Mouse (Mus musculus): Measurements from ENCODE around the gene Krtap19-5. TPM values are rescaled to one million over a fixed set of nuclear protein-coding genes. Genes with fewer than 3 reads are reported as not detected.

Gene Krtap19-5
- total and polyA plus RNA-seq, 3 experiments, result not detected

DNA sequence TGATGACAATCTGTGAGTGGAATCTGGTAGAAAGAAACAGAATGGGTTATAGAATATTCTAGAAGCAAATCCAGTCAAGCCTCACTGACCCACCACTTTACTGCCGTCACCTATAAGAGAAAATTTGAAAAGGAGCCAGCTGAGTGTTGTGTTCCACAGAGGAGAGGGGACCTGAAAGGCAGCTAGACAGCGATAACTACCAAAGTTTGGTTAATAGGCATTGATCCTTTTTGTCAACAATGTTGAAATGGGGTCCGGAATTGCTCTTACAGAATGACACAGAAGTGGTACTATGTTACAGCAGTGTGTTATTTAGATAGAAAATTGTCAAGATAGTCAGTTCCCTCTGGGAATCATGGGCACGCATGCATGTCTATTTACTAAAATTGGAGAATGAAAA is 47.7 kb downstream of the Krtap19-5 start:
- no peak overlapping the region for H3K27ac ChIP-seq (ENCODE audit: control insufficient read depth, low read depth, low read length)
- no peaks in the 10 kb centered on the region for H3K9me3 ChIP-seq (replicated peaks; ENCODE audit: insufficient read depth, low read length)
- no peaks in the 10 kb centered on the region for H3K27me3 ChIP-seq (ENCODE audit: control insufficient read depth in 1 of 2, insufficient read depth in 2 of 2, low read length in 2 of 2)
- no peak overlapping the region for H3K9ac ChIP-seq (ENCODE audit: control insufficient read depth, low read depth, low read length, poor library complexity, severe bottlenecking)
- H3K79me2 ChIP-seq (ENCODE audit: control insufficient read depth, insufficient read depth, low read length, poor library complexity), result no peaks in the 10 kb centered on the region
- no peaks in the 10 kb centered on the region for H3K36me3 ChIP-seq (ENCODE audit: control insufficient read depth in 1 of 2, insufficient read depth in 2 of 2, low read length in 2 of 2)
- H3K4me1 ChIP-seq (ENCODE audit: control insufficient read depth in 1 of 2, insufficient read depth in 2 of 2, low read length in 2 of 2), result no peaks in the 10 kb centered on the region
- TF ChIP-seq CHD2 (IDR thresholded peaks at IDR 0.05; ENCODE audit: low read length) (no peak), GATA1 (IDR thresholded peaks at IDR 0.05; ENCODE audit: low read depth, low read length) (no peak), EP300 (IDR thresholded peaks at IDR 0.05; ENCODE audit: low read depth in 1 of 2, low read length in 2 of 2) (no peak), USF2 (IDR thresholded peaks at IDR 0.05; ENCODE audit: borderline replicate concordance in 1 of 2, insufficient read depth in 1 of 2, low read depth in 1 of 2, low read length in 2 of 2) (no peak), BHLHE40 (IDR thresholded peaks at IDR 0.05; ENCODE audit: borderline replicate concordance, low read depth, low read length) (no peak), TBP (IDR thresholded peaks at IDR 0.05; ENCODE audit: low read depth, low read length) (no peak), TCF12 (IDR thresholded peaks at IDR 0.05; ENCODE audit: low read depth, low read length) (no peak), MYB (IDR thresholded peaks at IDR 0.05; ENCODE audit: low read depth, low read length) (no peak), ZNF384 (IDR thresholded peaks at IDR 0.05; ENCODE audit: low read depth, low read length) (no peak), JUND (IDR thresholded peaks at IDR 0.05; ENCODE audit: low read depth, low read length) (no peak), KAT2A (conservative IDR thresholded peaks at IDR 0.05; ENCODE audit: low read depth, low read length) (no peak), MXI1 (IDR thresholded peaks at IDR 0.05; ENCODE audit: low read depth, low read length) (no peak), ZMIZ1 (IDR thresholded peaks at IDR 0.05; ENCODE audit: low read depth, low read length) (no peak), MAX (IDR thresholded peaks at IDR 0.05; ENCODE audit: low read length) (no peak), E2F4 (IDR thresholded peaks at IDR 0.05; ENCODE audit: borderline replicate concordance, low read depth, low read length) (no peak), HCFC1 (IDR thresholded peaks at IDR 0.05; ENCODE audit: low read depth, low read length) (no peak), SMC3 (IDR thresholded peaks at IDR 0.05; ENCODE audit: low read depth, low read length) (no peak)
- no peak for DNase-seq (ENCODE audit: low read depth, low spot score)
- H3K4me3 ChIP-seq (ENCODE audit: control insufficient read depth in 1 of 2, insufficient read depth in 1 of 2, low read depth in 2 of 2, low read length in 2 of 2), result no peak overlapping the region

DNA sequence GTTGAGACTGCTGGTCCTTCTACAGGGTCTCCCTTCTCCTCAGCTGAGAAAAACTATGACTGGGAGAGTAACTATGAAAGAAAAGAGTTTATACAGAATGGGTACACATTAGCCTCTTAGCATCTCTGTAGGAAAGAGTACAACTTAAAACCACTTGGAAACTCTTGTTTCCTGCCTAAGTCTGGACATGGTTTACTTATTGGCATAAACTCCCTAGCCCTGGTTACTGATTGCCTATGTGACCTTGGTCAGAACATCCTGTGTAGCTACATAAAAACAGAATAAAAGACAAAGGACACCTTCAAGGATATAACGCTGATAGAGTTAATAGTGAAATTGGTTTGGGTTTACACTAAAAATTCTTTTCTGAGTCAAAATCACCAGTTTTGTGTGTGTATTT is 48.9 kb downstream of the Krtap19-5 start:
- DNase-seq (ENCODE audit: low read depth, low spot score), result no peak
- no peak overlapping the region for H3K4me3 ChIP-seq (ENCODE audit: control insufficient read depth in 1 of 2, insufficient read depth in 1 of 2, low read depth in 2 of 2, low read length in 2 of 2)
- no peaks in the 10 kb centered on the region for H3K27me3 ChIP-seq (ENCODE audit: control insufficient read depth in 1 of 2, insufficient read depth in 2 of 2, low read length in 2 of 2)
- no peaks in the 10 kb centered on the region for H3K4me1 ChIP-seq (ENCODE audit: control insufficient read depth in 1 of 2, insufficient read depth in 2 of 2, low read length in 2 of 2)
- no peaks in the 10 kb centered on the region for H3K9me3 ChIP-seq (replicated peaks; ENCODE audit: insufficient read depth, low read length)
- H3K36me3 ChIP-seq (ENCODE audit: control insufficient read depth in 1 of 2, insufficient read depth in 2 of 2, low read length in 2 of 2), result no peaks in the 10 kb centered on the region
- H3K9ac ChIP-seq (ENCODE audit: control insufficient read depth, low read depth, low read length, poor library complexity, severe bottlenecking), result no peak overlapping the region
- no peak for TF ChIP-seq ZMIZ1 (IDR thresholded peaks at IDR 0.05; ENCODE audit: low read depth, low read length)
- TF ChIP-seq KAT2A (conservative IDR thresholded peaks at IDR 0.05; ENCODE audit: low read depth, low read length), result no peak
- H3K27ac ChIP-seq (ENCODE audit: control insufficient read depth, low read depth, low read length), result no peak overlapping the region
- H3K79me2 ChIP-seq (ENCODE audit: control insufficient read depth, insufficient read depth, low read length, poor library complexity), result no peaks in the 10 kb centered on the region

Other genes with a start within 250 kb of the Krtap19-5 start
- not detected in 2 replicates for gene Krtap26-1, start 248.7 kb downstream of the Krtap19-5 start, total RNA-seq (2012; rRNA removed)
- gene Krtap26-1, start 248.7 kb downstream of the Krtap19-5 start, polyA plus RNA-seq (2012; ENCODE audit: insufficient read depth in 1 of 2, insufficient read length in 2 of 2, low read depth in 1 of 2, low replicate concordance in 2 of 2, missing spikeins in 1 of 2), result not detected
- not detected in 2 replicates for gene Krtap27-1, start 224.8 kb downstream of the Krtap19-5 start, total RNA-seq (2012; rRNA removed)
- not detected for gene Krtap27-1, start 224.8 kb downstream of the Krtap19-5 start, polyA plus RNA-seq (2012; ENCODE audit: insufficient read depth in 1 of 2, insufficient read length in 2 of 2, low read depth in 1 of 2, low replicate concordance in 2 of 2, missing spikeins in 1 of 2)
- gene 2310061N02Rik, start 188.5 kb downstream of the Krtap19-5 start, total RNA-seq (2012; rRNA removed), result not detected in 2 replicates
- not detected for gene 2310061N02Rik, start 188.5 kb downstream of the Krtap19-5 start, polyA plus RNA-seq (2012; ENCODE audit: insufficient read depth in 1 of 2, insufficient read length in 2 of 2, low read depth in 1 of 2, low replicate concordance in 2 of 2, missing spikeins in 1 of 2)
- gene Krtap13-1, start 167.6 kb downstream of the Krtap19-5 start, total RNA-seq (2012; rRNA removed), result not detected in 2 replicates
- not detected for gene Krtap13-1, start 167.6 kb downstream of the Krtap19-5 start, polyA plus RNA-seq (2012; ENCODE audit: insufficient read depth in 1 of 2, insufficient read length in 2 of 2, low read depth in 1 of 2, low replicate concordance in 2 of 2, missing spikeins in 1 of 2)
- not detected in 2 replicates for gene Krtap13, start 144.8 kb downstream of the Krtap19-5 start, total RNA-seq (2012; rRNA removed)
- gene Krtap13, start 144.8 kb downstream of the Krtap19-5 start, polyA plus RNA-seq (2012; ENCODE audit: insufficient read depth in 1 of 2, insufficient read length in 2 of 2, low read depth in 1 of 2, low replicate concordance in 2 of 2, missing spikeins in 1 of 2), result not detected
- not detected in 2 replicates for gene 2310034C09Rik, start 137.6 kb downstream of the Krtap19-5 start, total RNA-seq (2012; rRNA removed)
- gene 2310034C09Rik, start 137.6 kb downstream of the Krtap19-5 start, polyA plus RNA-seq (2012; ENCODE audit: insufficient read depth in 1 of 2, insufficient read length in 2 of 2, low read depth in 1 of 2, low replicate concordance in 2 of 2, missing spikeins in 1 of 2), result not detected
- gene 2310057N15Rik, start 122.3 kb downstream of the Krtap19-5 start, total RNA-seq (2012; rRNA removed), result not detected in 2 replicates
- not detected for gene 2310057N15Rik, start 122.3 kb downstream of the Krtap19-5 start, polyA plus RNA-seq (2012; ENCODE audit: insufficient read depth in 1 of 2, insufficient read length in 2 of 2, low read depth in 1 of 2, low replicate concordance in 2 of 2, missing spikeins in 1 of 2)
- gene Gm5965, start 118.6 kb downstream of the Krtap19-5 start, total RNA-seq (2012; rRNA removed), result not detected in 2 replicates
- not detected for gene Gm5965, start 118.6 kb downstream of the Krtap19-5 start, polyA plus RNA-seq (2012; ENCODE audit: insufficient read depth in 1 of 2, insufficient read length in 2 of 2, low read depth in 1 of 2, low replicate concordance in 2 of 2, missing spikeins in 1 of 2)
- not detected in 2 replicates for gene Gm20741, start 84.2 kb downstream of the Krtap19-5 start, total RNA-seq (2012; rRNA removed)
- gene Gm20741, start 84.2 kb downstream of the Krtap19-5 start, polyA plus RNA-seq (2012; ENCODE audit: insufficient read depth in 1 of 2, insufficient read length in 2 of 2, low read depth in 1 of 2, low replicate concordance in 2 of 2, missing spikeins in 1 of 2), result not detected
- not detected in 2 replicates for gene Krtap15, start 76.2 kb downstream of the Krtap19-5 start, total RNA-seq (2012; rRNA removed)
- gene Krtap15, start 76.2 kb downstream of the Krtap19-5 start, polyA plus RNA-seq (2012; ENCODE audit: insufficient read depth in 1 of 2, insufficient read length in 2 of 2, low read depth in 1 of 2, low replicate concordance in 2 of 2, missing spikeins in 1 of 2), result not detected
- not detected in 2 replicates for gene Krtap14, start 70.3 kb downstream of the Krtap19-5 start, total RNA-seq (2012; rRNA removed)
- not detected for gene Krtap14, start 70.3 kb downstream of the Krtap19-5 start, polyA plus RNA-seq (2012; ENCODE audit: insufficient read depth in 1 of 2, insufficient read length in 2 of 2, low read depth in 1 of 2, low replicate concordance in 2 of 2, missing spikeins in 1 of 2)
- gene Krtap19-1, start 27.0 kb downstream of the Krtap19-5 start, total RNA-seq (2012; rRNA removed), result not detected in 2 replicates
- not detected for gene Krtap19-1, start 27.0 kb downstream of the Krtap19-5 start, polyA plus RNA-seq (2012; ENCODE audit: insufficient read depth in 1 of 2, insufficient read length in 2 of 2, low read depth in 1 of 2, low replicate concordance in 2 of 2, missing spikeins in 1 of 2)
- gene Krtap19-2, start 22.2 kb downstream of the Krtap19-5 start, total RNA-seq (2012; rRNA removed), result not detected in 2 replicates
- gene Krtap19-2, start 22.2 kb downstream of the Krtap19-5 start, polyA plus RNA-seq (2012; ENCODE audit: insufficient read depth in 1 of 2, insufficient read length in 2 of 2, low read depth in 1 of 2, low replicate concordance in 2 of 2, missing spikeins in 1 of 2), result not detected
- not detected in 2 replicates for gene Krtap19-3, start 18.4 kb downstream of the Krtap19-5 start, total RNA-seq (2012; rRNA removed)
- not detected for gene Krtap19-3, start 18.4 kb downstream of the Krtap19-5 start, polyA plus RNA-seq (2012; ENCODE audit: insufficient read depth in 1 of 2, insufficient read length in 2 of 2, low read depth in 1 of 2, low replicate concordance in 2 of 2, missing spikeins in 1 of 2)
- gene Krtap19-4, start 11.4 kb downstream of the Krtap19-5 start, total RNA-seq (2012; rRNA removed), result not detected in 2 replicates
- gene Krtap19-4, start 11.4 kb downstream of the Krtap19-5 start, polyA plus RNA-seq (2012; ENCODE audit: insufficient read depth in 1 of 2, insufficient read length in 2 of 2, low read depth in 1 of 2, low replicate concordance in 2 of 2, missing spikeins in 1 of 2), result not detected
- not detected in 2 replicates for gene Krtap19-9b, start 35.8 kb upstream of the Krtap19-5 start, total RNA-seq (2012; rRNA removed)
- not detected for gene Krtap19-9b, start 35.8 kb upstream of the Krtap19-5 start, polyA plus RNA-seq (2012; ENCODE audit: insufficient read depth in 1 of 2, insufficient read length in 2 of 2, low read depth in 1 of 2, low replicate concordance in 2 of 2, missing spikeins in 1 of 2)
- gene Krtap16-3, start 66.4 kb upstream of the Krtap19-5 start, total RNA-seq (2012; rRNA removed), result not detected in 2 replicates
- gene Krtap16-3, start 66.4 kb upstream of the Krtap19-5 start, polyA plus RNA-seq (2012; ENCODE audit: insufficient read depth in 1 of 2, insufficient read length in 2 of 2, low read depth in 1 of 2, low replicate concordance in 2 of 2, missing spikeins in 1 of 2), result not detected
- gene Krtap22-2, start 114.3 kb upstream of the Krtap19-5 start, total RNA-seq (2012; rRNA removed), result not detected in 2 replicates
- not detected for gene Krtap22-2, start 114.3 kb upstream of the Krtap19-5 start, polyA plus RNA-seq (2012; ENCODE audit: insufficient read depth in 1 of 2, insufficient read length in 2 of 2, low read depth in 1 of 2, low replicate concordance in 2 of 2, missing spikeins in 1 of 2)
- gene Gm10229, start 118.8 kb upstream of the Krtap19-5 start, total RNA-seq (2012; rRNA removed), result not detected in 2 replicates
- gene Gm10229, start 118.8 kb upstream of the Krtap19-5 start, polyA plus RNA-seq (2012; ENCODE audit: insufficient read depth in 1 of 2, insufficient read length in 2 of 2, low read depth in 1 of 2, low replicate concordance in 2 of 2, missing spikeins in 1 of 2), result not detected
- gene Krtap6-1, start 135.2 kb upstream of the Krtap19-5 start, total RNA-seq (2012; rRNA removed), result not detected in 2 replicates
- not detected for gene Krtap6-1, start 135.2 kb upstream of the Krtap19-5 start, polyA plus RNA-seq (2012; ENCODE audit: insufficient read depth in 1 of 2, insufficient read length in 2 of 2, low read depth in 1 of 2, low replicate concordance in 2 of 2, missing spikeins in 1 of 2)
- gene Gm10228, start 145.0 kb upstream of the Krtap19-5 start, total RNA-seq (2012; rRNA removed), result not detected in 2 replicates
- gene Gm10228, start 145.0 kb upstream of the Krtap19-5 start, polyA plus RNA-seq (2012; ENCODE audit: insufficient read depth in 1 of 2, insufficient read length in 2 of 2, low read depth in 1 of 2, low replicate concordance in 2 of 2, missing spikeins in 1 of 2), result not detected
- not detected in 2 replicates for gene Krtap6-5, start 151.4 kb upstream of the Krtap19-5 start, total RNA-seq (2012; rRNA removed)
- not detected for gene Krtap6-5, start 151.4 kb upstream of the Krtap19-5 start, polyA plus RNA-seq (2012; ENCODE audit: insufficient read depth in 1 of 2, insufficient read length in 2 of 2, low read depth in 1 of 2, low replicate concordance in 2 of 2, missing spikeins in 1 of 2)
- gene 1110025L11Rik, start 167.5 kb upstream of the Krtap19-5 start, total RNA-seq (2012; rRNA removed), result not detected in 2 replicates
- gene 1110025L11Rik, start 167.5 kb upstream of the Krtap19-5 start, polyA plus RNA-seq (2012; ENCODE audit: insufficient read depth in 1 of 2, insufficient read length in 2 of 2, low read depth in 1 of 2, low replicate concordance in 2 of 2, missing spikeins in 1 of 2), result not detected
- gene Krtap6-3, start 187.6 kb upstream of the Krtap19-5 start, total RNA-seq (2012; rRNA removed), result not detected in 2 replicates
- not detected for gene Krtap6-3, start 187.6 kb upstream of the Krtap19-5 start, polyA plus RNA-seq (2012; ENCODE audit: insufficient read depth in 1 of 2, insufficient read length in 2 of 2, low read depth in 1 of 2, low replicate concordance in 2 of 2, missing spikeins in 1 of 2)
- gene Gm6358, start 244.4 kb upstream of the Krtap19-5 start, total RNA-seq (2012; rRNA removed), result not detected in 2 replicates
- not detected for gene Gm6358, start 244.4 kb upstream of the Krtap19-5 start, polyA plus RNA-seq (2012; ENCODE audit: insufficient read depth in 1 of 2, insufficient read length in 2 of 2, low read depth in 1 of 2, low replicate concordance in 2 of 2, missing spikeins in 1 of 2)

All from MEL (cell line).